Mouse (Mus musculus) intestine, postnatal 0 days (tissue): ENCODE measurements around the gene Dock1. TPM values are rescaled to one million over a fixed set of nuclear protein-coding genes. Genes with fewer than 3 reads are reported as not detected.
A peak's percentile ranks its signal among the peaks of the same experiment; 100 is the strongest.

ENCODE experiments used
- ATAC-seq: fragments of 200-750 bp; cut with Nextera tagmentation; 2 replicates; pipeline ENCODE4 v1.8.0; 2017; ENCODE audit warnings: mild to moderate bottlenecking, moderate TSS enrichment, moderate library complexity
- H3K27ac ChIP-seq: fragments of 300-500 bp; sonication (generic); 2 replicates; pipeline ENCODE4 v1.5.1; 2014; ENCODE audit warnings: mild to moderate bottlenecking, low read depth, low read length, moderate library complexity
- H3K27me3 ChIP-seq: fragments of 300-500 bp; sonication (generic); replicated peaks from 2 replicates; pipeline ENCODE4 v1.6.1; 2014; ENCODE audit warnings: low read length, mixed read lengths; ENCODE audit not compliant: control insufficient read depth, insufficient read depth
- H3K36me3 ChIP-seq: fragments of 300-500 bp; sonication (generic); 2 replicates; pipeline ENCODE4 v1.6.1; 2014; ENCODE audit warnings: mild to moderate bottlenecking, moderate library complexity; ENCODE audit not compliant: control insufficient read depth, insufficient read depth
- H3K4me1 ChIP-seq: fragments of 300-500 bp; sonication (generic); replicated peaks from 2 replicates; pipeline ENCODE4 v1.6.1; 2014; ENCODE audit warnings: antibody characterized with exemption, low read length, mixed read lengths; ENCODE audit not compliant: control insufficient read depth, insufficient read depth
- H3K4me2 ChIP-seq: fragments of 300-500 bp; sonication (generic); replicated peaks from 2 replicates; pipeline ENCODE4 v1.6.1; 2014; ENCODE audit warnings: low read depth, mild to moderate bottlenecking, moderate library complexity
- H3K4me3 ChIP-seq: fragments of 300-500 bp; sonication (generic); 2 replicates; pipeline ENCODE4 v1.5.1; 2014; ENCODE audit warnings: low read depth, low read length
- H3K9ac ChIP-seq: fragments of 300-500 bp; sonication (generic); 2 replicates; pipeline ENCODE4 v1.6.1; 2014; ENCODE audit warnings: mild to moderate bottlenecking, low read depth, low read length
- H3K9me3 ChIP-seq: fragments of 300-500 bp; sonication (generic); 2 replicates; pipeline ENCODE4 v1.6.1; 2016; ENCODE audit warnings: mixed run types; ENCODE audit not compliant: control insufficient read depth
- CTCF ChIP-seq: sonication (generic); IDR thresholded peaks from 2 replicates; pipeline ENCODE4 v1.5.1; 2016; ENCODE audit warnings: low read depth, mild to moderate bottlenecking, control low read depth, antibody characterized with exemption, moderate library complexity
- WGBS: fragments of 180-500 bp; shearing (Covaris S2); extraction: QIAGEN DNeasy Blood & Tissue Kit; methylation state at CpG from one replicate; pipeline ENCODE4 v1.1.7; 2014; 5-methylcytosine and 5-hydroxymethylcytosine counted together
- polyA plus RNA-seq: library from polyadenylated mRNA; unstranded; fragments of >200 nt; fragmentation: Nextera tagmentation; extraction: Ambion mirVana; gene quantifications from 2 replicates; pipeline ENCODE4 v1.2.1, GENCODE M21; 2015

The Dock1 gene
- polyA plus RNA-seq, 1 experiment from 2014 or later, result 8.7 TPM

DNA sequence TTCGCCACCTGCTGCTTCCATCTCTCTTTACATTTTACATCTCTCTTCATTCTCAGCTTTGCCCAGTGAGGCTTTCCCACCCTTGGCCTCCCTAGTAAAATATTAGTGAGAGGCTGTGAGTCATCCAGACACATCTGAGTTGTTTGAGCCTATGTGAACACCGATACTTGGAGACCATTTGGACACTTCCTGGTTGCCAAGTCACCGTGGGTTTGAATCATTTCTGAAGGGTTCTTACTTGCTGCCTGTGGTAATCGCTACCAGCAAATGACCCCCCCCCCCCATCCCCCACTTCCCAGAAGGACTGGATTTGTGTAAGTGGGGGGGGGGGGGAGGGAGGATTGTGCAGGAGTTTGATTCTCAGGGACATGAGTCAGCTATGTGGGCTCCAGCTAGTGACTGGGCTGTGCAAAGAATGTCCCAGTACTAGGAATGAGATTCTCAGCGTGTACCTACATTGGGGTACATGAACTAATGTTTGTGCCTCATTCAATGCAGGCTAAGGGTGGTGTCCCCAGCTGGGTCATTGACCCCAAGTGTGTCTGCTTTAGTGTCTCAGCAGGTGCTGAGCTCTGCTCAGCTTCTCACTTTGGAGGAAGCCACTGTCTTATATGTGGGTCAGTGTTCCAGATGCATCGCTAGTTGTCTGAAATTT, 103.4 kb downstream of the Dock1 start:
- peaks cover 55% of the 10 kb centered on the region for H3K36me3 ChIP-seq
- H3K9ac ChIP-seq, result no peak overlapping the region
- WGBS, result 49% methylated on average over 6 of the region's 6 CpGs
- no peaks in the 10 kb centered on the region; the same call in 1 of the 2 replicates for H3K4me1 ChIP-seq
- peak; percentile 90 for ATAC-seq
- H3K4me3 ChIP-seq, result no peak overlapping the region
- no peaks in the 10 kb centered on the region for H3K27me3 ChIP-seq
- no peaks in the 10 kb centered on the region for H3K9me3 ChIP-seq
- no peak overlapping the region; the same call in 1 of the 2 replicates for H3K4me2 ChIP-seq
- TF ChIP-seq CTCF, result no peak
- H3K27ac ChIP-seq, result no peak overlapping the region

GRCm38 (mm10) chr7:134774468-134775162, 104.2 kb downstream of the Dock1 start:
- Histone ChIP-seq H3K9me3 (no peaks in the 10 kb centered on the region), H3K36me3 (peaks cover 47% of the 10 kb centered on the region), H3K9ac (no peak overlapping the region), H3K4me1 (no peaks in the 10 kb centered on the region; the same call in 1 of the 2 replicates), H3K27ac (no peak overlapping the region), H3K4me3 (no peak overlapping the region), H3K27me3 (no peaks in the 10 kb centered on the region), H3K4me2 (no peak overlapping the region)
- no peak for TF ChIP-seq CTCF
- no peak for ATAC-seq
- WGBS, result 93% methylated on average over 6 of the region's 6 CpGs

DNA sequence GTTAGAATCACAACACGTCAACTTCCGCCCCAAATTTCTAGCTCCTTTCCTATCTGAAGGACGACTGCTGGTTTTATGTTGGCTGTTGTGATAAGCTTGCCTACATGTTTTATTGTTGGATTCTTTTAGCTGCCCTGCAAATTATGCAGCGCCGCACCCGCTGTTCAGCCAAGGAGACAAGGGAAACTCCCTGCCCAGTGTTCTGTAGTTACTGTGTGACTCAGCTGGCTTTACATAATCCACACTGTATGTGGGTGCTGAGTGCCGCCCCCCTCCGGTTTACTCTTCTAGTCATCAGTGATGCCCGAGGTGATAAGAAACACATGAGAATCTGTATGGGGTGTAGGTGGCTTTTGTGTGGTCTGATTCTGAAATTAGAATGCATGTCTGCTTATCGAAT, 105.2 kb downstream of the Dock1 start:
- 81% methylated on average over 10 of the region's 10 CpGs for WGBS
- ATAC-seq, result no peak
- H3K9ac ChIP-seq, result no peak overlapping the region
- no peak for TF ChIP-seq CTCF
- no peak overlapping the region for H3K4me3 ChIP-seq
- no peak overlapping the region for H3K4me2 ChIP-seq
- H3K4me1 ChIP-seq, result no peaks in the 10 kb centered on the region; the same call in 1 of the 2 replicates
- no peaks in the 10 kb centered on the region for H3K9me3 ChIP-seq
- H3K27ac ChIP-seq, result no peak overlapping the region
- H3K36me3 ChIP-seq, result peaks cover 42% of the 10 kb centered on the region
- no peaks in the 10 kb centered on the region for H3K27me3 ChIP-seq

GRCm38 (mm10) chr7:134776306-134776705, 105.9 kb downstream of the Dock1 start:
- H3K9ac ChIP-seq, result no peak overlapping the region
- H3K27me3 ChIP-seq, result no peaks in the 10 kb centered on the region
- H3K4me3 ChIP-seq, result no peak overlapping the region
- no peaks in the 10 kb centered on the region for H3K9me3 ChIP-seq
- no peaks in the 10 kb centered on the region; the same call in 1 of the 2 replicates for H3K4me1 ChIP-seq
- no peak overlapping the region for H3K27ac ChIP-seq
- no peak overlapping the region for H3K4me2 ChIP-seq
- TF ChIP-seq CTCF, result no peak
- no peak for ATAC-seq
- H3K36me3 ChIP-seq, result peaks cover 38% of the 10 kb centered on the region
- 86% methylated on average over 6 of the region's 6 CpGs for WGBS

DNA sequence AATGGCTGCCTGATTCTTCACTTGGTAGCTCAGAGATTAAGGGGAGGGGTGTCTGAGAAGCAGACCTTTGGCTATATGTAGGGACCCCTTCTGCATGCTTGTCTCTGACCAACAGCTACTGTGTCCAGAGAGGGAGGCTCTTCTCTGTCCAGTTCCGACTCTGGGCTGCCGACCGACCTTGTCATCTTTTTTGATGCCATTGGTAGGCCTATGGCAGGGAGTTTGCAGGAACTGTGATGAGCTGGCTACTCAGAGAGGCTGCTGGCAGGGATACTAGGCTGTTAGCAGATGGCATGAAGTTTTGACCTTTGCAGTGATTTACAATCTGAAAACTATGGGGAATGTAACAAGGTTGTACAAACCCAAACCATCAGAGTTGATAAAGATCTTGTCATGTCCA, 109.3 kb downstream of the Dock1 start:
- 85% methylated on average over 3 of the region's 3 CpGs for WGBS
- Histone ChIP-seq H3K27ac (no peak overlapping the region), H3K27me3 (no peaks in the 10 kb centered on the region), H3K4me2 (no peak overlapping the region), H3K9me3 (no peaks in the 10 kb centered on the region), H3K36me3 (peaks cover 51% of the 10 kb centered on the region), H3K4me3 (no peak overlapping the region), H3K9ac (no peak overlapping the region), H3K4me1 (no peaks in the 10 kb centered on the region)
- no peak for ATAC-seq
- TF ChIP-seq CTCF, result no peak

- peaks cover 70% of the 10 kb centered on the region for H3K36me3 ChIP-seq
- H3K27me3 ChIP-seq, result no peaks in the 10 kb centered on the region
- H3K9me3 ChIP-seq, result no peaks in the 10 kb centered on the region
- H3K4me2 ChIP-seq, result no peak overlapping the region
- H3K4me3 ChIP-seq, result no peak overlapping the region
- H3K9ac ChIP-seq, result no peak overlapping the region
- 83% methylated on average over 4 of the region's 4 CpGs for WGBS
- no peak overlapping the region for H3K27ac ChIP-seq
- no peak for TF ChIP-seq CTCF
- H3K4me1 ChIP-seq, result no peaks in the 10 kb centered on the region
- ATAC-seq, result no peak
These were observed 116.7 kb downstream of the Dock1 start for GRCm38 (mm10) chr7:134787110-134787509.
